22 mouse cellular contexts compared by ENCODE assay signal in genomic region chr9:90367745-90368144, GRCm38 (mm10).
DNase-seq lines count a peak whose midpoint lies in the region; ATAC-seq lines count a peak whose summit lies in the region.
"Had no signal": no experiment of that assay in that cellular context is flagged by ENCODE, and none has a peak within 500 bp of the region (broad histone marks: within the 10 kb centered on the region; RNA-seq: fewer than 3 reads in every experiment).

No protein-coding gene starts in this region.

- no peak overlapping the region for H3K4me2 ChIP-seq in neural tube, embryonic 15.5 days
- H3K4me2 ChIP-seq: heart, embryonic 13.5 days; limb, embryonic 12.5 days; liver, embryonic 13.5 days had no signal

- DNase-seq in cerebellum, postnatal 10 days: peak; percentile 42 to 75
- no peak for DNase-seq in cerebellum, adult 11 months
- peak; percentile 7 to 14 for DNase-seq in layer of hippocampus, postnatal 10 days (ENCODE audit: low spot score in 2 of 2)
- DNase-seq in layer of hippocampus, postnatal 25 days (ENCODE audit: extremely low spot score in 1 of 2, low spot score in 1 of 2): no peak
- DNase-seq in neural tube, embryonic 10.5 days (ENCODE audit: extremely low spot score, low spot score): no peak
- DNase-seq in lung, postnatal 10 days: no peak
- DNase-seq: adrenal gland, adult 8-10 months; cerebellum, adult 9-10 months; gastrocnemius, postnatal 36 days; heart, adult 2 months; heart, postnatal 14 days; kidney, adult 18-20 months; layer of hippocampus, adult 9-11 months; liver, embryonic 13.5 days; lung, adult 2 months; thymus, postnatal 25 days had no signal

- no peaks in the 10 kb centered on the region for H3K36me3 ChIP-seq in neural tube, embryonic 15.5 days
- H3K36me3 ChIP-seq: embryonic facial prominence, embryonic 10.5 days; heart, embryonic 13.5 days; limb, embryonic 12.5 days; liver, embryonic 13.5 days had no signal

- H3K9me3 ChIP-seq in neural tube, embryonic 15.5 days (replicated peaks): no peaks in the 10 kb centered on the region
- H3K9me3 ChIP-seq: embryonic facial prominence, embryonic 10.5 days; heart, embryonic 13.5 days; limb, embryonic 12.5 days; liver, embryonic 13.5 days had no signal

- H3K4me3 ChIP-seq in neural tube, embryonic 15.5 days (replicated peaks): no peak overlapping the region
- H3K4me3 ChIP-seq: embryonic facial prominence, embryonic 10.5 days; heart, adult 2 months; heart, embryonic 13.5 days; limb, embryonic 12.5 days; liver, embryonic 13.5 days had no signal

- no peak overlapping the region for H3K27ac ChIP-seq in neural tube, embryonic 15.5 days (replicated peaks)
- H3K27ac ChIP-seq: embryonic facial prominence, embryonic 10.5 days; heart, adult 2 months; heart, embryonic 13.5 days; kidney, postnatal 0 days; limb, embryonic 12.5 days; liver, embryonic 13.5 days had no signal

- peak; percentile 47; the same call in 1 of the 2 replicates for ATAC-seq in neural tube, embryonic 15.5 days (ENCODE audit: low FRiP score)
- ATAC-seq: activated CD4-positive, CD25-positive, alpha-beta regulatory T cell, adult 4 months had no signal

- no peaks in the 10 kb centered on the region for H3K27me3 ChIP-seq in neural tube, embryonic 15.5 days (replicated peaks)
- H3K27me3 ChIP-seq: heart, embryonic 13.5 days; limb, embryonic 12.5 days; liver, embryonic 13.5 days had no signal

- H3K4me1 ChIP-seq in neural tube, embryonic 15.5 days: 0 out of 2 replicates have a peak, but pooled peaks cover 3% of the 10 kb centered on the region
- H3K4me1 ChIP-seq: embryonic facial prominence, embryonic 10.5 days; heart, embryonic 13.5 days; limb, embryonic 12.5 days; liver, embryonic 13.5 days had no signal

- 81% methylated on average over 3 of the region's 3 CpGs for WGBS in neural tube, embryonic 15.5 days

- H3K9ac ChIP-seq in neural tube, embryonic 15.5 days (replicated peaks): no peak overlapping the region
- H3K9ac ChIP-seq: heart, embryonic 13.5 days; limb, embryonic 12.5 days; liver, embryonic 13.5 days had no signal

Comparison
In these comparisons a context has a peak if more than half of its experiments do, and no peak if none do; other contexts are left out.
1. DNase-seq: peak in cerebellum, postnatal 10 days (2 of 2) and layer of hippocampus, postnatal 10 days (2 of 2); none in cerebellum, adult 11 months (single experiment), layer of hippocampus, postnatal 25 days (0 of 2), neural tube, embryonic 10.5 days (single experiment) and lung, postnatal 10 days (single experiment).